Mouse (Mus musculus) heart, postnatal 0 days (tissue): ENCODE measurements around the gene Pabpc4. TPM values are rescaled to one million over a fixed set of nuclear protein-coding genes. Genes with fewer than 3 reads are reported as not detected.

Experiments
- ATAC-seq: fragments of 200-750 bp; cut with Nextera tagmentation; 2 replicates; pipeline ENCODE4 v1.8.0; 2017; ENCODE audit warnings: low read depth, moderate number of reproducible peaks, moderate library complexity; ENCODE audit not compliant: insufficient read depth
- DNase-seq: peaks from one replicate; pipeline ENCODE4 v3.0.0-alpha.2; 2016; ENCODE audit warnings: low spot score
- H3K27ac ChIP-seq: fragments of 300-500 bp; sonication (generic); 2 replicates; pipeline ENCODE4 v1.5.1; 2014; ENCODE audit warnings: low read depth, mild to moderate bottlenecking
- H3K27me3 ChIP-seq: fragments of 300-500 bp; sonication (generic); 2 replicates; pipeline ENCODE4 v1.6.1; 2014; ENCODE audit warnings: low read length, mixed read lengths; ENCODE audit not compliant: control insufficient read depth, insufficient read depth
- H3K36me3 ChIP-seq: fragments of 300-500 bp; sonication (generic); replicated peaks from 2 replicates; pipeline ENCODE4 v1.6.1; 2014; ENCODE audit warnings: low read length, mixed read lengths; ENCODE audit not compliant: control insufficient read depth, insufficient read depth
- H3K4me1 ChIP-seq: fragments of 300-500 bp; sonication (generic); 2 replicates; pipeline ENCODE4 v1.6.1; 2014; ENCODE audit warnings: antibody characterized with exemption; ENCODE audit not compliant: control insufficient read depth, insufficient read depth
- H3K4me2 ChIP-seq: fragments of 300-500 bp; sonication (generic); 2 replicates; pipeline ENCODE4 v1.6.1; 2014; ENCODE audit warnings: low read depth, mild to moderate bottlenecking, low read length, moderate library complexity
- H3K4me3 ChIP-seq: fragments of 300-500 bp; sonication (generic); 2 replicates; pipeline ENCODE4 v1.5.1; 2014; ENCODE audit warnings: low read depth, low read length
- H3K9ac ChIP-seq: fragments of 300-500 bp; sonication (generic); replicated peaks from 2 replicates; pipeline ENCODE4 v1.6.1; 2014; ENCODE audit warnings: low read depth, low read length, mixed read lengths
- H3K9me3 ChIP-seq: fragments of 300-500 bp; sonication (generic); replicated peaks from 2 replicates; pipeline ENCODE4 v1.6.1; 2016; ENCODE audit warnings: low read length; ENCODE audit not compliant: control insufficient read depth
- CTCF ChIP-seq: IDR thresholded peaks from 2 replicates; pipeline ENCODE4 v1.5.1; 2016; ENCODE audit warnings: antibody characterized with exemption, control low read depth, low read depth
- EP300 ChIP-seq: IDR thresholded peaks from 2 replicates; pipeline ENCODE4 v1.6.1; 2016; ENCODE audit warnings: antibody characterized with exemption, low read depth
- WGBS: fragments of 180-500 bp; shearing (Covaris S2); extraction: QIAGEN DNeasy Blood & Tissue Kit; methylation state at CpG from one replicate; pipeline ENCODE4 v1.1.7; 2014; 5-methylcytosine and 5-hydroxymethylcytosine counted together
- polyA plus RNA-seq: library from polyadenylated mRNA; unstranded; fragments of >200 nt; fragmentation: Nextera tagmentation; extraction: Ambion mirVana; gene quantifications from 2 replicates; pipeline ENCODE4 v1.2.1, GENCODE M21; 2015
- total RNA-seq: library from RNA; depleted of rRNA; stranded (reverse); fragments of >200 nt; gene quantifications from 2 replicates; pipeline ENCODE4 v1.2.3, GENCODE M21; 2014; ENCODE audit warnings: low replicate concordance

Pabpc4 gene
- total and polyA plus RNA-seq, 2 experiments from 2014 or later, result 55.3 to 350 TPM

DNA sequence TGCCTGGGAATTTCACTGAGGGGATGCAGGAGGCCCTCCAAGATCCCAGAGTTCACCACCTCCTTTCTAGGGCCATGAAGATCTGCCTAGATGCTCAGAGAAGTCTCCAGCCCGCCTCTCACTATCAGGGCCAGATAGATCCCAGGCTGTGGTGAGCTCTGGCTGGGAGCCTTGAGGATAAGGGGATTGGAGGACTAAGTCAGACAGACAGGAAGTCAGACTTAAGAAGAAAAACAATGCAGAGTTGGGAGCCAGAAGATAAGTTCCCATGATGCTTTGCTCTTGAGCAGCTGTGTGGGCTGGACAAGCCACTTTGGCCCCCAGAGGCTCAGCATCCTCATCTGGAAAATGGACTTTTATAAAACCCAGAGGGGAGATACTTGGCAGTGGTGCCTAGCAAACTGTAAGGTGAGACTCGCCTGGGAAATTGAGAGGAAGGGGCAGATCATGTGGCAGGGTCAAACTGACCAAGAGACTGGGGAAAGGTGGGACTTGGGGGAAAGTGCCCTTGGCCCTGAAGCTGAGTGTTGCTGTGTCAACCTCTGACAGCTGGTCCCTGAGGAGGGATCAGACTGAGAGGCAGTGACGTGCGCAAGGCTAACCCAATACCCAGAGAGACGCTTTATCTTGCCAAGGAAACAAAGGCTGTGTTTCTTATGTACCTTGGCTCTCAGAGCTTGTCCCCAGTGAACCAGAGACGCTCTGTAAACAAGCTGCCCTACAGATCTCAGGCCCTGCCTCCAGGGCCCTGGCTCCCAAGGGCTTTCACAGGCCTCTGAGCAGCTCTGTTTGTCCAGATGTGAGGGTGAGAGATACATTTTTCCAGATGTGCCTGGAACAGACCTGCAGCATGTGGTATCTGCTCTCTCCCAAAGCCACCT is 24.5 kb upstream of the Pabpc4 start:
- 69% methylated on average over 6 of the region's 6 CpGs for WGBS
- no peaks in the 10 kb centered on the region for H3K9me3 ChIP-seq
- H3K4me3 ChIP-seq, result no peak overlapping the region
- H3K9ac ChIP-seq, result no peak overlapping the region
- H3K36me3 ChIP-seq, result no peaks in the 10 kb centered on the region
- peaks cover 10% of the 10 kb centered on the region; the same call in 1 of the 2 replicates for H3K27me3 ChIP-seq
- TF ChIP-seq CTCF, result no peak
- 0 out of 2 replicates have a peak, but pooled peaks have one; percentile 22 for TF ChIP-seq EP300
- peak overlapping the region; percentile 14; the same call in 1 of the 2 replicates for H3K4me2 ChIP-seq
- peak; percentile 62 for DNase-seq
- peak overlapping the region; percentile 74 for H3K27ac ChIP-seq
- H3K4me1 ChIP-seq, result peaks cover 26% of the 10 kb centered on the region
- peak; percentile 31 for ATAC-seq

DNA sequence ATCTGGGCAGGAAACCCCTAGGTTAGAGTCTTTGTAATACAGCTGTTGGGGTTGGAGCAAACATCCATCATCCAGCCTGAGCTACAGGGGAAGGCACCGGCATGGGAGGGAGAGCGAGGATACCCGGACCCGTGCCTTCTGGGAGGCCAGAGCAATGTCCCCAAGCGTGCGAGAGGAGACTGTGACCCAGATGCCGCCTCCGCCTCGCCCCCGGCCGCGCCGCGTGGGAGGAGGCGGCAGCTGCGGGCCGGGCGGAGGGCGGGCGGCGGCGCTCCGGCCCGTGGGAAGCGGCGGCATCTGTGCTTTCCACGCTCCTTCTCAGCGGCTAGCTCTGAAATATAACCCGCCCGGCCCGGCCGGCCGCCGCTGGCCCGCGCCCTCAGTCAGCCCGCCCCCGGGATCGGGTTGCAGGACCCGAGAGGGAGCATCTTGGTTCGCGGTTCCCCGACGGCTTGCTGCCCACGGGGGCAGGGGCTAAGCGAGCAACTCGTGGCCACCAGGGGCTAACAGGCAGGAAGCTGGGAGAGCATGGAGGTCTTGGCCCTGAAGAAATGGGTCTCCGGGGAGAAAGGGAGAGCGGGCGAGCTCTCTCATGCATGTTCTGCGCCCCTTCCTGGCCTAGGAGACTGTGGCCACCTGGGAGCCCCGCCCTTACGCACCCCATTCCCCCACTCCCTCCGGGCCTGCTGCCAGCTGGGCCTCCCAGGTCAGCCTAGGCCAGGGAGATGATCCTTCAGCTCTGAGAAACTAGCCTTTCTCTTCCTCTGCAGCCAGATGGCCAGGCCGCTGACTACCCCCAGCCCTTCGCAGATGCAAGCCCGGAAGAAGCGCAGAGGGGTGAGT is 22.6 kb upstream of the Pabpc4 start:
- peak; percentile 37 for ATAC-seq
- H3K9ac ChIP-seq, result peak overlapping the region; percentile 60
- H3K27ac ChIP-seq, result peak overlapping the region; percentile 31
- 11% methylated on average over 56 of the region's 58 CpGs for WGBS
- peak overlapping the region; percentile 66 for H3K4me2 ChIP-seq
- H3K27me3 ChIP-seq, result peaks cover 8% of the 10 kb centered on the region; the same call in 1 of the 2 replicates
- TF ChIP-seq CTCF (peak; percentile 9; the same call in 1 of the 2 replicates), EP300 (no peak)
- DNase-seq, result no peak
- H3K4me3 ChIP-seq, result peak overlapping the region; percentile 36
- H3K36me3 ChIP-seq, result no peaks in the 10 kb centered on the region
- no peaks in the 10 kb centered on the region for H3K9me3 ChIP-seq
- peaks cover 12% of the 10 kb centered on the region for H3K4me1 ChIP-seq

- peaks cover 31% of the 10 kb centered on the region for H3K4me1 ChIP-seq
- no peaks in the 10 kb centered on the region for H3K27me3 ChIP-seq
- DNase-seq (no peak), ATAC-seq (no peak)
- no peak overlapping the region for H3K4me3 ChIP-seq
- H3K27ac ChIP-seq, result peak overlapping the region; percentile 92
- no peak overlapping the region for H3K9ac ChIP-seq
- no peaks in the 10 kb centered on the region for H3K9me3 ChIP-seq
- TF ChIP-seq EP300 (no peak), CTCF (no peak)
- no peak overlapping the region for H3K4me2 ChIP-seq
- WGBS, result 81% methylated on average over 7 of the region's 7 CpGs
- H3K36me3 ChIP-seq, result no peaks in the 10 kb centered on the region
Measured at GRCm38 (mm10) chr4:123246221-123246620, 15.9 kb upstream of the Pabpc4 start.

DNA sequence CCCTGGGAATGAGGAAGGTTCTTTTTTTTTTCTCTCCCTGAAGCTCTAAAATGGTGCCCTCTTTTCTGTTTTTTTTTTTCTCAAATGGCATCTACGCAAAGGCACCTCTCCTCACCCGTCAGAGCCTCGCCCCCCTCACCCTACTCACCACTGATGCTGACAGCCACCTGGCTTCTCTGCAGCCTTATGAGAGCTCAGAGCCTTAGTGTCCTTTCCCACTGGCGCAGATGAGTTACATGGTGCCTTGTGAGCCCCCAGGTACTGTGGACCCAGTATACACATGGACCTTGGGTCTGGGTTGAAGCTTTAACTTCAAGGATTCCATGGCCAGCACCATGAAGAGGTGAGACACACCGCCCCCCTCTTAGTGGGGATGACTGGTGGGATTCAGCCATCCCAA is 15.5 kb upstream of the Pabpc4 start:
- DNase-seq (no peak), ATAC-seq (no peak)
- peak overlapping the region; percentile 92 for H3K27ac ChIP-seq
- no peak overlapping the region for H3K4me3 ChIP-seq
- no peak overlapping the region for H3K9ac ChIP-seq
- no peaks in the 10 kb centered on the region for H3K36me3 ChIP-seq
- H3K9me3 ChIP-seq, result no peaks in the 10 kb centered on the region
- H3K4me2 ChIP-seq, result no peak overlapping the region
- TF ChIP-seq CTCF (no peak), EP300 (no peak)
- H3K4me1 ChIP-seq, result peaks cover 31% of the 10 kb centered on the region
- no peaks in the 10 kb centered on the region for H3K27me3 ChIP-seq
- WGBS, result 82% methylated on average over 5 of the region's 5 CpGs

GRCm38 (mm10) chr4:123247147-123247880 is 14.8 kb upstream of the Pabpc4 start:
- TF ChIP-seq EP300 (no peak), CTCF (no peak)
- H3K9ac ChIP-seq, result 0 out of 2 replicates have a peak overlapping the region, but pooled peaks have one; percentile 27
- no peaks in the 10 kb centered on the region for H3K27me3 ChIP-seq
- no peak overlapping the region for H3K4me2 ChIP-seq
- H3K4me3 ChIP-seq, result no peak overlapping the region
- H3K9me3 ChIP-seq, result no peaks in the 10 kb centered on the region
- DNase-seq (peak; percentile 90), ATAC-seq (peak; percentile 90)
- 31% methylated on average over 7 of the region's 7 CpGs for WGBS
- H3K36me3 ChIP-seq, result no peaks in the 10 kb centered on the region
- H3K4me1 ChIP-seq, result peaks cover 31% of the 10 kb centered on the region
- peak overlapping the region; percentile 92 for H3K27ac ChIP-seq
